Comparison of ENCODE assay signal across 22 mouse cellular contexts in the genomic region with DNA sequence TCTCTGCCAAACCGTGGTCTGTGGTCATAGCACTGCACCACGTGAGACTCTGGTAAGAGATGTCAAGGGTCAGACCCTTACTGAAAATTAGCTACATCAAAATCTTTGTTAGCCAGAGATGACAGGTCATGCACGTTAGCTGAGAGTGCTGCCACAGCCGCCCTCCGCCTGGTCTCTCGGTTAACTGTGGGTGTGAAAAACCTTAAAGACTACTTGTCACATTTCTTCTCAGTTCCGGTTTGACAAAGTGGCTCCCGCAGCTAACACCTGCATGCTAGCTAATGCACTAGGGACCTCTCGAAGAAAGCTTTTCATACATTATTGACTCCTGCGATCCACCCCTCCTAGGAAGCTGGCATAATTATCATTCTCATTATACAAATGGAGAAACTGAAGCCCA. TPM values are rescaled to one million over a fixed set of nuclear protein-coding genes. Genes with fewer than 3 reads are reported as not detected.
DNase-seq lines count a peak whose midpoint lies in the region; ATAC-seq and TF ChIP-seq lines count a peak whose summit lies in the region.
"Had no signal": no experiment of that assay in that cellular context is flagged by ENCODE, and none has a peak within 500 bp of the region (broad histone marks: within the 10 kb centered on the region; RNA-seq: fewer than 3 reads in every experiment).

No protein-coding gene starts in this region.

- no peaks in the 10 kb centered on the region for H3K27me3 ChIP-seq in erythroblast, embryonic 14.5 days (ENCODE audit: control insufficient read depth)
- H3K27me3 ChIP-seq in liver, postnatal 0 days (ENCODE audit: insufficient read depth, low read length) = no peaks in the 10 kb centered on the region
- peaks cover 20% of the 10 kb centered on the region for H3K27me3 ChIP-seq in hindbrain, embryonic 10.5 days (ENCODE audit: insufficient read depth, poor library complexity, severe bottlenecking)
- H3K27me3 ChIP-seq: heart, embryonic 13.5 days had no signal

- no peak for TF ChIP-seq CTCF in liver, postnatal 0 days (IDR thresholded peaks at IDR 0.05; ENCODE audit: low read depth)

- peak; percentile 31 for DNase-seq in CD4-positive helper T cell, adult 2 months (ENCODE audit: low read depth, low spot score)
- peak; percentile 64 for DNase-seq in induced T-regulatory cell, adult 2 months (ENCODE audit: low read depth)
- no peak for DNase-seq in liver, postnatal 0 days
- no peak for DNase-seq in hindbrain, embryonic 10.5 days (ENCODE audit: low spot score)
- no peak for DNase-seq in right cerebral cortex, postnatal 36 days (ENCODE audit: low spot score in 2 of 2)
- no peak for DNase-seq in heart, adult 11 months
- DNase-seq: adrenal gland, adult 2 months; cerebellum, adult 8-10 months; gastrocnemius, postnatal 25 days; kidney, adult 18-20 months; lung, postnatal 4 days; spleen, adult 18-20 months had no signal

- no peak for TF ChIP-seq EP300 in liver, postnatal 0 days (IDR thresholded peaks at IDR 0.05; ENCODE audit: low read depth)

- H3K9me3 ChIP-seq in erythroblast, embryonic 14.5 days (ENCODE audit: control insufficient read depth, low read length) = no peaks in the 10 kb centered on the region
- no peaks in the 10 kb centered on the region for H3K9me3 ChIP-seq in liver, postnatal 0 days (ENCODE audit: low read length)
- no peaks in the 10 kb centered on the region for H3K9me3 ChIP-seq in hindbrain, embryonic 10.5 days
- H3K9me3 ChIP-seq: embryonic facial prominence, embryonic 10.5 days; heart, embryonic 13.5 days; limb, embryonic 12.5 days; lung, embryonic 15.5 days; midbrain, embryonic 10.5 days had no signal

- peak overlapping the region; percentile 70 for H3K4me2 ChIP-seq in liver, postnatal 0 days (ENCODE audit: low read depth, low read length)
- H3K4me2 ChIP-seq: heart, embryonic 13.5 days; hindbrain, embryonic 14.5 days; limb, embryonic 12.5 days; lung, embryonic 15.5 days had no signal

- H3K4me3 ChIP-seq in erythroblast, embryonic 14.5 days (replicated peaks) = peak overlapping the region; percentile 93
- H3K4me3 ChIP-seq in liver, postnatal 0 days (ENCODE audit: low read depth, low read length) = no peak overlapping the region
- H3K4me3 ChIP-seq in hindbrain, embryonic 10.5 days = no peak overlapping the region
- H3K4me3 ChIP-seq: embryonic facial prominence, embryonic 10.5 days; heart, embryonic 13.5 days; limb, embryonic 12.5 days; lung, embryonic 15.5 days; midbrain, embryonic 10.5 days had no signal

- ATAC-seq in erythroblast, adult 5-6 weeks (replicated peaks; ENCODE audit: low FRiP score, poor library complexity, severe bottlenecking) = no peak
- no peak for ATAC-seq in liver, postnatal 0 days
- ATAC-seq: forebrain, embryonic 14.5 days had no signal

- peaks cover 77% of the 10 kb centered on the region for H3K4me1 ChIP-seq in erythroblast, embryonic 14.5 days (ENCODE audit: control insufficient read depth)
- peaks cover 27% of the 10 kb centered on the region for H3K4me1 ChIP-seq in liver, postnatal 0 days (ENCODE audit: insufficient read depth)
- H3K4me1 ChIP-seq in hindbrain, embryonic 10.5 days (replicated peaks) = peaks cover 7% of the 10 kb centered on the region; the same call in 1 of the 2 replicates

- no peak overlapping the region; the same call in 1 of the 2 replicates for H3K9ac ChIP-seq in liver, postnatal 0 days (replicated peaks)
- H3K9ac ChIP-seq: heart, embryonic 13.5 days; hindbrain, embryonic 14.5 days; limb, embryonic 12.5 days; lung, embryonic 15.5 days had no signal

- peaks cover 77% of the 10 kb centered on the region for H3K36me3 ChIP-seq in erythroblast, embryonic 14.5 days (ENCODE audit: control insufficient read depth)
- H3K36me3 ChIP-seq in liver, postnatal 0 days (replicated peaks; ENCODE audit: insufficient read depth, low read length) = peaks cover 13% of the 10 kb centered on the region; the same call in 1 of the 2 replicates
- H3K36me3 ChIP-seq in hindbrain, embryonic 10.5 days = no peaks in the 10 kb centered on the region
- H3K36me3 ChIP-seq: embryonic facial prominence, embryonic 10.5 days; heart, embryonic 13.5 days; limb, embryonic 12.5 days; lung, embryonic 15.5 days; midbrain, embryonic 10.5 days had no signal

- 0 out of 2 replicates have a peak overlapping the region, but pooled peaks have one; percentile 0 for H3K27ac ChIP-seq in liver, postnatal 0 days (ENCODE audit: low read depth)
- H3K27ac ChIP-seq in hindbrain, embryonic 10.5 days = no peak overlapping the region
- H3K27ac ChIP-seq: embryonic facial prominence, embryonic 10.5 days; heart, embryonic 13.5 days; hindbrain, embryonic 14.5 days; kidney, postnatal 0 days; limb, embryonic 12.5 days; lung, embryonic 15.5 days; midbrain, embryonic 10.5 days had no signal

- 61% methylated on average over 10 of the region's 10 CpGs for WGBS in liver, postnatal 0 days (ENCODE audit: insufficient replicate concordance)
- 52% methylated on average over 10 of the region's 10 CpGs for whole genome bisulfite sequencing in hindbrain, embryonic 10.5 days

RNA-seq across cellular contexts. Expression of gene Fam241a, which starts 4.2 kb away (rescaled TPM):
- 14.4 and 19.7 TPM in 2 replicates for polyA plus RNA-seq in erythroblast, embryonic 14.5 days (2012)
- total RNA-seq in erythroblast, adult 5-6 weeks (2015; ENCODE audit: low replicate concordance) = 48.1 and 68.0 TPM in 2 replicates
- total RNA-seq in erythroblast, adult 5-6 weeks (2017; ENCODE audit: low replicate concordance) = 59.3 and 69.0 TPM in 2 replicates
- 25.5 and 28.2 TPM in 2 replicates for polyA plus RNA-seq in liver, postnatal 0 days (2015; fragmentation: Nextera tagmentation; extraction: Ambion mirVana)
- 4.6 and 7.1 TPM in 2 replicates for polyA plus RNA-seq in hindbrain, embryonic 10.5 days (2016; fragmentation: Nextera tagmentation; extraction: Ambion mirVana)

RNA-seq across cellular contexts. Expression of gene Ap1ar, which starts 54.6 kb away (rescaled TPM):
- 1.6 and 3.8 TPM in 2 replicates for polyA plus RNA-seq in erythroblast, embryonic 14.5 days (2012)
- 11.9 and 22.4 TPM in 2 replicates for total RNA-seq in erythroblast, adult 5-6 weeks (2015; ENCODE audit: low replicate concordance)
- total RNA-seq in erythroblast, adult 5-6 weeks (2017; ENCODE audit: low replicate concordance) = 31.9 and 51.7 TPM in 2 replicates
- polyA plus RNA-seq in liver, postnatal 0 days (2015; fragmentation: Nextera tagmentation; extraction: Ambion mirVana) = 11.1 and 12.9 TPM in 2 replicates
- 56.0 and 60.8 TPM in 2 replicates for polyA plus RNA-seq in hindbrain, embryonic 10.5 days (2016; fragmentation: Nextera tagmentation; extraction: Ambion mirVana)

Comparison
In these comparisons a context has a peak if more than half of its experiments do, and no peak if none do; other contexts are left out.
1. DNase-seq: peak in CD4-positive helper T cell, adult 2 months (single experiment) and induced T-regulatory cell, adult 2 months (single experiment); none in liver, postnatal 0 days (single experiment), hindbrain, embryonic 10.5 days (single experiment), right cerebral cortex, postnatal 36 days (0 of 2) and heart, adult 11 months (single experiment).